Mouse (Mus musculus) midbrain, embryonic 10.5 days (tissue): ENCODE data around the gene Egln1. TPM values are rescaled to one million over a fixed set of nuclear protein-coding genes. Genes with fewer than 3 reads are reported as not detected.

Experiments
- DNase-seq: peaks from one replicate; pipeline ENCODE4 v3.0.0-alpha.2; 2017; ENCODE audit warnings: low spot score
- H3K27ac ChIP-seq: fragments of 300-500 bp; sonication (generic); replicated peaks from 2 replicates; pipeline ENCODE4 v1.5.1; 2016; ENCODE audit warnings: mild to moderate bottlenecking
- H3K27me3 ChIP-seq: fragments of 300-500 bp; sonication (generic); 2 replicates; pipeline ENCODE4 v1.6.1; 2016; ENCODE audit warnings: low read depth, mild to moderate bottlenecking; ENCODE audit not compliant: poor library complexity, severe bottlenecking
- H3K36me3 ChIP-seq: fragments of 300-500 bp; sonication (generic); 2 replicates; pipeline ENCODE4 v1.6.1; 2016; ENCODE audit warnings: mild to moderate bottlenecking, moderate library complexity
- H3K4me1 ChIP-seq: fragments of 300-500 bp; sonication (generic); 2 replicates; pipeline ENCODE4 v1.6.1; 2016
- H3K4me3 ChIP-seq: fragments of 300-500 bp; sonication (generic); 2 replicates; pipeline ENCODE4 v1.5.1; 2016; ENCODE audit warnings: mild to moderate bottlenecking, moderate library complexity
- H3K9me3 ChIP-seq: fragments of 300-500 bp; sonication (generic); replicated peaks from 2 replicates; pipeline ENCODE4 v1.6.1; 2016; ENCODE audit warnings: mild to moderate bottlenecking
- WGBS: fragments of 180-500 bp; shearing (Covaris S2); methylation state at CpG from one replicate; pipeline ENCODE4 v1.1.7; 2016; 5-methylcytosine and 5-hydroxymethylcytosine counted together
- polyA plus RNA-seq: library from polyadenylated mRNA; unstranded; fragments of >200 nt; fragmentation: Nextera tagmentation; extraction: Ambion mirVana; gene quantifications from 2 replicates; pipeline ENCODE4 v1.2.1, GENCODE M21; 2016

The Egln1 gene
- polyA plus RNA-seq, 1 experiment from 2014 or later: 11.9 TPM

- Histone ChIP-seq H3K27me3 (no peaks in the 10 kb centered on the region), H3K36me3 (peaks cover 68% of the 10 kb centered on the region), H3K4me3 (no peak overlapping the region), H3K27ac (no peak overlapping the region), H3K4me1 (no peaks in the 10 kb centered on the region), H3K9me3 (no peaks in the 10 kb centered on the region)
- WGBS: 98% methylated on average over 10 of the region's 10 CpGs
- DNase-seq: no peak
Observed at GRCm38 (mm10) chr8:124936699-124937098, 12.4 kb downstream of the Egln1 start.

GRCm38 (mm10) chr8:124935116-124935515 lies 14.0 kb downstream of the Egln1 start:
- Histone ChIP-seq H3K27ac (no peak overlapping the region), H3K27me3 (no peaks in the 10 kb centered on the region), H3K9me3 (0 out of 2 replicates have a peak, but pooled peaks cover 4% of the 10 kb centered on the region), H3K4me1 (no peaks in the 10 kb centered on the region), H3K4me3 (no peak overlapping the region), H3K36me3 (peaks cover 66% of the 10 kb centered on the region)
- DNase-seq: no peak
- 90% methylated on average over 5 of the region's 5 CpGs for WGBS

- Histone ChIP-seq H3K4me1 (no peaks in the 10 kb centered on the region), H3K27me3 (no peaks in the 10 kb centered on the region), H3K27ac (no peak overlapping the region), H3K4me3 (no peak overlapping the region), H3K9me3 (0 out of 2 replicates have a peak, but pooled peaks cover 4% of the 10 kb centered on the region), H3K36me3 (peaks cover 57% of the 10 kb centered on the region)
- WGBS: 90% methylated on average over 3 of the region's 3 CpGs
- no peak for DNase-seq
Observed at GRCm38 (mm10) chr8:124932435-124932834, 16.7 kb downstream of the Egln1 start.

GRCm38 (mm10) chr8:124930649-124931048 lies 18.5 kb downstream of the Egln1 start:
- Histone ChIP-seq H3K4me1 (no peaks in the 10 kb centered on the region), H3K9me3 (0 out of 2 replicates have a peak, but pooled peaks cover 4% of the 10 kb centered on the region), H3K27ac (no peak overlapping the region), H3K4me3 (no peak overlapping the region), H3K36me3 (peaks cover 60% of the 10 kb centered on the region), H3K27me3 (no peaks in the 10 kb centered on the region)
- WGBS: 86% methylated on average over 4 of the region's 4 CpGs
- DNase-seq: no peak

- Histone ChIP-seq H3K27me3 (no peaks in the 10 kb centered on the region), H3K36me3 (peaks cover 64% of the 10 kb centered on the region), H3K9me3 (0 out of 2 replicates have a peak, but pooled peaks cover 4% of the 10 kb centered on the region), H3K4me1 (no peaks in the 10 kb centered on the region), H3K27ac (no peak overlapping the region), H3K4me3 (no peak overlapping the region)
- DNase-seq: no peak
- whole genome bisulfite sequencing: 94% methylated on average over 13 of the region's 13 CpGs
Observed at GRCm38 (mm10) chr8:124930086-124930485, 19.0 kb downstream of the Egln1 start.

GRCm38 (mm10) chr8:124929006-124929405 lies 20.1 kb downstream of the Egln1 start:
- no peak overlapping the region for H3K4me3 ChIP-seq
- WGBS: 90% methylated on average over 11 of the region's 11 CpGs
- H3K27ac ChIP-seq: no peak overlapping the region
- H3K9me3 ChIP-seq: 0 out of 2 replicates have a peak, but pooled peaks cover 4% of the 10 kb centered on the region
- H3K36me3 ChIP-seq: peaks cover 67% of the 10 kb centered on the region
- H3K4me1 ChIP-seq: no peaks in the 10 kb centered on the region
- H3K27me3 ChIP-seq: no peaks in the 10 kb centered on the region
- DNase-seq: no peak

GRCm38 (mm10) chr8:124926351-124926771 lies 22.8 kb downstream of the Egln1 start:
- Histone ChIP-seq H3K9me3 (0 out of 2 replicates have a peak, but pooled peaks cover 3% of the 10 kb centered on the region), H3K27me3 (no peaks in the 10 kb centered on the region), H3K36me3 (peaks cover 61% of the 10 kb centered on the region), H3K27ac (no peak overlapping the region), H3K4me3 (no peak overlapping the region), H3K4me1 (no peaks in the 10 kb centered on the region)
- no peak for DNase-seq
- 91% methylated on average over 10 of the region's 10 CpGs for WGBS

- no peaks in the 10 kb centered on the region for H3K9me3 ChIP-seq
- no peak for DNase-seq
- H3K27ac ChIP-seq: no peak overlapping the region
- no peaks in the 10 kb centered on the region for H3K27me3 ChIP-seq
- H3K4me3 ChIP-seq: no peak overlapping the region
- H3K36me3 ChIP-seq: peaks cover 57% of the 10 kb centered on the region
- H3K4me1 ChIP-seq: no peaks in the 10 kb centered on the region
- WGBS: 89% methylated on average over 14 of the region's 14 CpGs
Observed at GRCm38 (mm10) chr8:124925544-124926266, 23.4 kb downstream of the Egln1 start.

GRCm38 (mm10) chr8:124923971-124924652 lies 25.0 kb downstream of the Egln1 start:
- no peak for DNase-seq
- Histone ChIP-seq H3K4me3 (no peak overlapping the region), H3K9me3 (no peaks in the 10 kb centered on the region), H3K27me3 (no peaks in the 10 kb centered on the region), H3K36me3 (peaks cover 51% of the 10 kb centered on the region), H3K4me1 (peaks cover under 1% of the 10 kb centered on the region; the same call in 1 of the 2 replicates), H3K27ac (no peak overlapping the region)
- WGBS: 90% methylated on average over 15 of the region's 15 CpGs

- H3K4me3 ChIP-seq: no peak overlapping the region
- H3K27ac ChIP-seq: no peak overlapping the region
- H3K27me3 ChIP-seq: no peaks in the 10 kb centered on the region
- WGBS: 90% methylated on average over 11 of the region's 11 CpGs
- peaks cover 3% of the 10 kb centered on the region; the same call in 1 of the 2 replicates for H3K4me1 ChIP-seq
- no peak for DNase-seq
- peaks cover 35% of the 10 kb centered on the region for H3K36me3 ChIP-seq
- no peaks in the 10 kb centered on the region for H3K9me3 ChIP-seq
Observed at GRCm38 (mm10) chr8:124922490-124923089, 26.5 kb downstream of the Egln1 start.

- Histone ChIP-seq H3K27ac (no peak overlapping the region), H3K4me1 (peaks cover 3% of the 10 kb centered on the region; the same call in 1 of the 2 replicates), H3K4me3 (no peak overlapping the region), H3K9me3 (no peaks in the 10 kb centered on the region), H3K27me3 (no peaks in the 10 kb centered on the region), H3K36me3 (peaks cover 26% of the 10 kb centered on the region)
- DNase-seq: no peak
- 90% methylated on average over 18 of the region's 18 CpGs for WGBS
Observed at GRCm38 (mm10) chr8:124921369-124922279, 27.5 kb downstream of the Egln1 start.
